Mouse (Mus musculus) c-Kit-positive CD71-positive TER-119-negative erythroid progenitor cells, embryonic 14.5 days (primary cell): Measurements from ENCODE around the gene Ifi204.
"Not testable (repeated sequence)": the region's sequence is repeated elsewhere in the genome, so short reads cannot be mapped to it uniquely, and the experiment has no call there.

Source experiments
- DNase-seq: peaks from one replicate; pipeline ENCODE4 v3.0.0-alpha.2; 2013; ENCODE audit warnings: low read depth

The Ifi204 gene

GRCm38 (mm10) chr1:173766848-173767617 lies at the start of gene Ifi204:
Ifi204 (minus strand) TSS chr1:173766943.
- not testable (repeated sequence) for DNase-seq

DNA sequence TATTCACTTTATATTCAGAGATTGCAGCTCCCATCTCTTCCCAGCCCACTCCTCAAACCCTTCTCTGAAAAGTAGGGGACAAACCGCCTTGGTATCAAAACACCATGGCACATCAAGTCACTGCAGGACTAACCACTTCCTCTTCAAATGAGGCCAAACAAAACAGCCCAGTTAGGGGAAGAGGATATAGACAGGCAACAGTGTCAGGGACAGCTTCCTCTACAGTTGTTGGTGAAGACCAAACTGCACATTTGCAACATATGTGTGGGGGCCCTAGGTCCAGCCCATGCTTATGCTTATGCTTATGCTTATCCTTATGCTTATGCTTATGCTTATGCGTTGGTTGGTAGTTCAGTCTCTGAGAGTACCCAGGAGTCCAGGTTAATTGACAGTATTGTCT lies 42.6 kb upstream of the Ifi204 start:
- DNase-seq, result not testable (repeated sequence)

DNA sequence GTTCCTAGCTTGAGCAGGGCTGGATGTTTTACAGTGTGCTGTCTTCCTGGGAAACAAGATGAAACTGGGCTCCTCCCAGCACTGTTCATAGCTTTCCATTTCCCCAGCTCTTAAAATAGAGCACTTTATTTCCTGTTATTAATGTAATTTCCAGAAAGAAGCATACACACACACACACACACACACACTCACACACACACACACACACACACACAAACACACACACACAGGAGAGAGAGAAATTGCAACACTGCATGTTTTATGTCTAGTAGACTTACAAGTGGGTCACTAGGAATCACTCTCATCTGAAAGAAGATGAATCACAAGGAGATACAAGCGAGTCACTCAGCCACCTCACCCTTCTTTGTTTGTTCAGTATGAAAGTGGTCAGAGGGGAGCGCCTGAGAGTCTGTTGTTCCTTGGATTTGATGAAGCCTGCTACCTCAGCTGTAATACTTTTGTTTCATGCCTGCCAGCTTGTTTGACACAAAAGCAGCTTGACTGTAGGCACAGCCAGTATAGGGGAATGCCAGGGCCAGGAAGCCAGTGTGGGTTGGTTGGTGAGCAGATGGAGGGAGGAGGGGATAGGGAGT lies 36.0 kb upstream of the Ifi204 start:
- not testable (repeated sequence) for DNase-seq

- DNase-seq, result not testable (repeated sequence)
Observed at GRCm38 (mm10) chr1:173802207-173802606, 35.5 kb upstream of the Ifi204 start.

GRCm38 (mm10) chr1:173801791-173802190 lies 35.0 kb upstream of the Ifi204 start:
- DNase-seq, result not testable (repeated sequence)

DNA sequence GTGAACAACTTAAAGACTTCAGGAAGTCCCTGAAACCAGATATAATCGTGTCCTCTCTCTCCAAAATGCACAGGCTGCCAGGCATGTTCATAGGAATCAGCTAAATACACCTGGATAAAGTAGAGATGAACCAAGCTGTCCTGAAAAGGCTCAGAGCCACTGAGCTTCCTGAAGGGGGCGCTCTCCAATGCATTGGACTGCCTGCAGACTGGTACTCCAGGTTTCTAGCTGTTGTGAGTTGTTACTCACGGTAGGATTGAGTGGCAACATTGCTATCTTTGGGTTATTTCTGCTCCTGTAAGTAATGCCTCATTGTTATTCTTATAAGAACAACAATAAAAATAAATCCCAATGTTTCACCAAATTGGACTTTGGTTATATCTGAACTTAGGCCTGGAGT lies 6.7 kb upstream of the Ifi204 start:
- not testable (repeated sequence) for DNase-seq

- DNase-seq, result not testable (repeated sequence)
Observed at GRCm38 (mm10) chr1:173760032-173760431, 6.7 kb downstream of the Ifi204 start.

GRCm38 (mm10) chr1:173742262-173742661 lies 24.5 kb downstream of the Ifi204 start:
- DNase-seq, result no peak

DNA sequence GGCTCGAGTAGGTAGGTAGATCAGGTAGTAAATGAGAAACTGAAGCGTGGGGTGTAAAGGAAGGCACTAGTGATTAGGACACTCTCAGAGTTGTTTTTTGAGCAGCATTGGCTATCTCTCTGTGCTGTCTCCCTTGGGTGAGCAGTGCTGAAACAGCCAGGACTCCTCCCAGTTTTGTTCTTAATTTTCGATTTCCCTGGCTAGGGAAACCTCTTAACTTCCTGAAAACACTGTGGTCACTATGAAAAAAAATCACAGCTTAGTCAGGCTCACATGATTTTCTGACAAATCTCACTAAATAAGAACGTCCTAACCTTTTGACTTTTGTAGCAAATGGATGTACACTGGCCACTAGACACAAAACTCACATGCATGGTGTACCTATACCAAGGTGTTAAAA lies 25.1 kb downstream of the Ifi204 start, which contains the start of gene Ifi207:
Gene Ifi207 (minus strand): TSS at position 92 of the 400 bp plus-strand sequence.
- DNase-seq, result no peak

DNA sequence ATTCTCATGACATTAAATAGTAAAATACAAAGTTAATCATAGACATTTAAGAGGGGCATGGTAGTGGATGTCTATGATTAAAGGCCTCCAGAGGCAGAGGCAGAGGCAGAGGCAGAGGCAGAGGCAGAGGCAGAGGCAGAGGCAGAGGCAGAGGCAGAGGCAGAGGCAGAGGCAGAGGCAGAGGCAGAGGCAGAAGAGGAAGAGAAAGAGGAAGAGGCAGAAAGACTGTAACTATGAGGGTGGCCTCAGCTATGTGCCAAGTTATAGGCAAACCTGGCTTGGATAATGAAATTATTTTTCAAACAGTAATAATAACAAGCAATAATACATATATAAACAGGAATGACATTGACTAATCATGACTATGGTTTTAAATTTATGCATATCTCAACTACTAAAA lies 26.2 kb downstream of the Ifi204 start:
- DNase-seq, result no peak

GRCm38 (mm10) chr1:173736986-173737385 lies 29.8 kb downstream of the Ifi204 start:
- DNase-seq, result no peak

DNA sequence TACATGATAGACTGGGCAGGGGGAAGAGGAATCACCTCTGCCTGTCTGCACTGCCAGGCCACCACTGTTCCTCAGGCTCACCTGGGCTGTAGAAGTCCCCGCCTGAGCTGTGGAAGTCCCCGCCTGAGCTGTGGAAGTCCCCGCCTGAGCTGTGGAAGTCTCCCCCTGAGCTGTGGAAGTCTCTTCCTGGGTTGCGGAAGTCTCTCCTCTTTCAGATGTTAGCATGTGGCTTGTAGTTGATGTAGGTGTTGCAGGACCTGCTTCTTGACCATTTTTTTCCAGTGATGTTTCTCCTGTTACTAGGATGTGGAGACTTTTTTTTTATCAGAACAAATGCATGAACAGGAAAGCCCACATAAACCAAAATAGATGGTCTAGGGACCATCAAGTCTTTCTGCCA lies 31.7 kb downstream of the Ifi204 start:
- not testable (repeated sequence) for DNase-seq

- no peak for DNase-seq
Observed at GRCm38 (mm10) chr1:173733219-173733618, 33.5 kb downstream of the Ifi204 start.
